Mouse (Mus musculus) heart, embryonic 16.5 days (tissue): ENCODE data around the gene Cdc42ep5. TPM values are rescaled to one million over a fixed set of nuclear protein-coding genes. Genes with fewer than 3 reads are reported as not detected.
A peak's percentile ranks its signal among the peaks of the same experiment; 100 is the strongest.

Source experiments
- ATAC-seq: fragments of 200-750 bp; cut with Nextera tagmentation; replicated peaks from 2 replicates; pipeline ENCODE4 v1.8.0; 2017; ENCODE audit warnings: moderate number of reproducible peaks; ENCODE audit not compliant: insufficient read depth, low FRiP score; ENCODE audit errors: extremely low read depth
- H3K27ac ChIP-seq: fragments of 300-500 bp; sonication (generic); 2 replicates; pipeline ENCODE4 v1.5.1; 2014; ENCODE audit warnings: mild to moderate bottlenecking, low read length, control low read depth, moderate library complexity
- H3K27me3 ChIP-seq: fragments of 300-500 bp; sonication (generic); 2 replicates; pipeline ENCODE4 v1.6.1; 2014; ENCODE audit warnings: low read length, mixed read lengths; ENCODE audit not compliant: control insufficient read depth, insufficient read depth
- H3K36me3 ChIP-seq: fragments of 300-500 bp; sonication (generic); 2 replicates; pipeline ENCODE4 v1.6.1; 2014; ENCODE audit not compliant: control insufficient read depth, insufficient read depth
- H3K4me1 ChIP-seq: fragments of 300-500 bp; sonication (generic); 2 replicates; pipeline ENCODE4 v1.6.1; 2014; ENCODE audit warnings: low read length, mixed read lengths; ENCODE audit not compliant: control insufficient read depth, insufficient read depth
- H3K4me2 ChIP-seq: fragments of 300-500 bp; sonication (generic); 2 replicates; pipeline ENCODE4 v1.6.1; 2014; ENCODE audit warnings: low read depth, mild to moderate bottlenecking, control low read depth, low read length
- H3K4me3 ChIP-seq: fragments of 300-500 bp; sonication (generic); 2 replicates; pipeline ENCODE4 v1.5.1; 2014; ENCODE audit warnings: mild to moderate bottlenecking, control low read depth, low read length
- H3K9ac ChIP-seq: fragments of 300-500 bp; sonication (generic); 2 replicates; pipeline ENCODE4 v1.6.1; 2014; ENCODE audit warnings: low read length, control low read depth
- H3K9me3 ChIP-seq: fragments of 300-500 bp; sonication (generic); replicated peaks from 2 replicates; pipeline ENCODE4 v1.6.1; 2016; ENCODE audit warnings: low read length; ENCODE audit not compliant: control insufficient read depth
- WGBS: fragments of 180-500 bp; shearing (Covaris S2); extraction: QIAGEN DNeasy Blood & Tissue Kit; methylation state at CpG from one replicate; pipeline ENCODE4 v1.1.7; 2014; 5-methylcytosine and 5-hydroxymethylcytosine counted together
- polyA plus RNA-seq: library from polyadenylated mRNA; unstranded; fragments of >200 nt; fragmentation: Nextera tagmentation; extraction: Ambion mirVana; gene quantifications from 2 replicates; pipeline ENCODE4 v1.2.1, GENCODE M21; 2015

Gene Cdc42ep5
- polyA plus RNA-seq, 1 experiment from 2014 or later = 22.7 TPM

- H3K4me2 ChIP-seq = no peak overlapping the region
- H3K27me3 ChIP-seq = no peaks in the 10 kb centered on the region
- H3K4me1 ChIP-seq = peaks cover 5% of the 10 kb centered on the region
- WGBS = 85% methylated on average over 3 of the region's 3 CpGs
- H3K27ac ChIP-seq = no peak overlapping the region
- no peaks in the 10 kb centered on the region for H3K36me3 ChIP-seq
- no peak overlapping the region for H3K9ac ChIP-seq
- H3K4me3 ChIP-seq = no peak overlapping the region
- no peak for ATAC-seq
- H3K9me3 ChIP-seq = no peaks in the 10 kb centered on the region
Measured at GRCm38 (mm10) chr7:4132581-4132980, 32.1 kb downstream of the Cdc42ep5 start.

- no peak for ATAC-seq
- Histone ChIP-seq H3K4me3 (no peak overlapping the region), H3K27ac (no peak overlapping the region), H3K4me2 (no peak overlapping the region), H3K9me3 (no peaks in the 10 kb centered on the region), H3K27me3 (no peaks in the 10 kb centered on the region), H3K4me1 (peaks cover 5% of the 10 kb centered on the region), H3K36me3 (no peaks in the 10 kb centered on the region), H3K9ac (no peak overlapping the region)
- WGBS = 79% methylated on average over 8 of the region's 8 CpGs
Measured at GRCm38 (mm10) chr7:4131964-4132363, 32.7 kb downstream of the Cdc42ep5 start.

GRCm38 (mm10) chr7:4130686-4131452 lies 33.8 kb downstream of the Cdc42ep5 start:
- no peak overlapping the region for H3K4me3 ChIP-seq

GRCm38 (mm10) chr7:4128860-4129259 lies 35.8 kb downstream of the Cdc42ep5 start:
- Histone ChIP-seq H3K4me1 (peaks cover 3% of the 10 kb centered on the region; the same call in 1 of the 2 replicates), H3K4me2 (no peak overlapping the region), H3K9ac (peak overlapping the region; percentile 10; the same call in 1 of the 2 replicates), H3K27ac (no peak overlapping the region), H3K9me3 (no peaks in the 10 kb centered on the region), H3K36me3 (no peaks in the 10 kb centered on the region), H3K4me3 (no peak overlapping the region), H3K27me3 (no peaks in the 10 kb centered on the region)
- WGBS = 35% methylated on average over 6 of the region's 6 CpGs
- ATAC-seq = no peak

More at GRCm38 (mm10) chr7:4130686-4131452, 33.8 kb downstream of the Cdc42ep5 start:
- Histone ChIP-seq H3K9me3 (no peaks in the 10 kb centered on the region), H3K4me1 (peaks cover 5% of the 10 kb centered on the region), H3K27me3 (no peaks in the 10 kb centered on the region), H3K27ac (no peak overlapping the region), H3K9ac (no peak overlapping the region), H3K36me3 (no peaks in the 10 kb centered on the region), H3K4me2 (0 out of 2 replicates have a peak overlapping the region, but pooled peaks have one; percentile 11)
- WGBS = 28% methylated on average over 13 of the region's 13 CpGs
- peak; percentile 58 for ATAC-seq

GRCm38 (mm10) chr7:4127894-4128293 lies 36.8 kb downstream of the Cdc42ep5 start:
- Histone ChIP-seq H3K4me2 (no peak overlapping the region), H3K27ac (no peak overlapping the region), H3K4me3 (no peak overlapping the region), H3K27me3 (no peaks in the 10 kb centered on the region), H3K4me1 (peaks cover 3% of the 10 kb centered on the region; the same call in 1 of the 2 replicates), H3K9ac (no peak overlapping the region), H3K9me3 (no peaks in the 10 kb centered on the region), H3K36me3 (no peaks in the 10 kb centered on the region)
- 78% methylated on average over 4 of the region's 4 CpGs for WGBS
- ATAC-seq = no peak

- 80% methylated on average over 11 of the region's 11 CpGs for WGBS
- H3K9ac ChIP-seq = no peak overlapping the region
- H3K27me3 ChIP-seq = no peaks in the 10 kb centered on the region; the same call in 1 of the 2 replicates
- H3K36me3 ChIP-seq = no peaks in the 10 kb centered on the region
- no peak overlapping the region for H3K27ac ChIP-seq
- H3K4me1 ChIP-seq = peaks cover 3% of the 10 kb centered on the region; the same call in 1 of the 2 replicates
- H3K9me3 ChIP-seq = no peaks in the 10 kb centered on the region
- H3K4me2 ChIP-seq = no peak overlapping the region
- no peak overlapping the region for H3K4me3 ChIP-seq
- no peak for ATAC-seq
Measured at GRCm38 (mm10) chr7:4126992-4127785, 37.5 kb downstream of the Cdc42ep5 start.

- peaks cover 9% of the 10 kb centered on the region for H3K27me3 ChIP-seq
- H3K4me2 ChIP-seq = no peak overlapping the region
- H3K27ac ChIP-seq = no peak overlapping the region
- no peak overlapping the region for H3K9ac ChIP-seq
- H3K4me1 ChIP-seq = no peaks in the 10 kb centered on the region; the same call in 1 of the 2 replicates
- H3K4me3 ChIP-seq = no peak overlapping the region
- WGBS = 16% methylated on average over 9 of the region's 9 CpGs
- no peak for ATAC-seq
- no peaks in the 10 kb centered on the region for H3K36me3 ChIP-seq
- no peaks in the 10 kb centered on the region for H3K9me3 ChIP-seq
Measured at GRCm38 (mm10) chr7:4125306-4125705, 39.4 kb downstream of the Cdc42ep5 start.

- no peak for ATAC-seq
- Histone ChIP-seq H3K4me2 (peak overlapping the region; percentile 24; the same call in 1 of the 2 replicates), H3K27ac (no peak overlapping the region), H3K36me3 (no peaks in the 10 kb centered on the region), H3K9ac (no peak overlapping the region), H3K27me3 (peaks cover 13% of the 10 kb centered on the region), H3K4me1 (no peaks in the 10 kb centered on the region; the same call in 1 of the 2 replicates), H3K4me3 (no peak overlapping the region), H3K9me3 (no peaks in the 10 kb centered on the region)
- WGBS = 19% methylated on average over 5 of the region's 5 CpGs
Measured at GRCm38 (mm10) chr7:4124856-4125255, 39.8 kb downstream of the Cdc42ep5 start.
